Mouse (Mus musculus): ENCODE measurements around the gene Fgfr2. TPM values are rescaled to one million over a fixed set of nuclear protein-coding genes. Genes with fewer than 3 reads are reported as not detected.

The Fgfr2 gene
- polyA plus RNA-seq, 1 experiment from 2014 or later = 33.9 TPM

GRCm38 (mm10) chr7:131817976-131818375, 1305.2 kb downstream of the Fgfr2 start:
- H3K4me3 ChIP-seq = no peak overlapping the region
- no peak overlapping the region for H3K9ac ChIP-seq
- 85% methylated on average over 6 of the region's 6 CpGs for WGBS
- no peaks in the 10 kb centered on the region for H3K36me3 ChIP-seq
- H3K9me3 ChIP-seq = no peaks in the 10 kb centered on the region
- no peak for ATAC-seq (ENCODE audit: low FRiP score)
- peaks cover 11% of the 10 kb centered on the region; the same call in 1 of the 2 replicates for H3K4me1 ChIP-seq (replicated peaks)
- peaks cover 13% of the 10 kb centered on the region; the same call in 1 of the 2 replicates for H3K27me3 ChIP-seq
- H3K4me2 ChIP-seq = no peak overlapping the region
- no peak overlapping the region for H3K27ac ChIP-seq

- no peaks in the 10 kb centered on the region for H3K36me3 ChIP-seq
- peaks cover 11% of the 10 kb centered on the region; the same call in 1 of the 2 replicates for H3K4me1 ChIP-seq (replicated peaks)
- no peak overlapping the region for H3K4me2 ChIP-seq
- WGBS = 67% methylated on average over 2 of the region's 2 CpGs
- peaks cover 13% of the 10 kb centered on the region; the same call in 1 of the 2 replicates for H3K27me3 ChIP-seq
- ATAC-seq (ENCODE audit: low FRiP score) = no peak
- H3K4me3 ChIP-seq = no peak overlapping the region
- no peak overlapping the region for H3K27ac ChIP-seq
- no peaks in the 10 kb centered on the region for H3K9me3 ChIP-seq
- no peak overlapping the region for H3K9ac ChIP-seq
These were observed 1306.5 kb downstream of the Fgfr2 start for GRCm38 (mm10) chr7:131816641-131817040.

GRCm38 (mm10) chr7:131812116-131812515, 1311.0 kb downstream of the Fgfr2 start:
- no peak for ATAC-seq (ENCODE audit: low FRiP score)
- H3K27ac ChIP-seq = no peak overlapping the region
- H3K9ac ChIP-seq = no peak overlapping the region
- H3K27me3 ChIP-seq = peaks cover 40% of the 10 kb centered on the region
- H3K4me3 ChIP-seq = no peak overlapping the region
- H3K9me3 ChIP-seq = no peaks in the 10 kb centered on the region
- WGBS = 87% methylated on average over 6 of the region's 6 CpGs
- H3K4me1 ChIP-seq (replicated peaks) = 0 out of 2 replicates have a peak, but pooled peaks cover 5% of the 10 kb centered on the region
- no peaks in the 10 kb centered on the region for H3K36me3 ChIP-seq
- H3K4me2 ChIP-seq = no peak overlapping the region

- ATAC-seq (ENCODE audit: low FRiP score) = no peak
- peaks cover 42% of the 10 kb centered on the region for H3K27me3 ChIP-seq
- WGBS = 72% methylated on average over 4 of the region's 4 CpGs
These were observed 1312.2 kb downstream of the Fgfr2 start for GRCm38 (mm10) chr7:131810916-131811315.

GRCm38 (mm10) chr7:131809584-131810181, 1313.5 kb downstream of the Fgfr2 start:
- Histone ChIP-seq H3K4me2 (no peak overlapping the region), H3K9ac (no peak overlapping the region), H3K9me3 (no peaks in the 10 kb centered on the region), H3K4me1 (replicated peaks) (peaks cover 5% of the 10 kb centered on the region; the same call in 1 of the 2 replicates), H3K27me3 (peaks cover 45% of the 10 kb centered on the region), H3K27ac (no peak overlapping the region), H3K36me3 (no peaks in the 10 kb centered on the region), H3K4me3 (no peak overlapping the region)
- ATAC-seq (ENCODE audit: low FRiP score) = no peak
- WGBS = 39% methylated on average over 5 of the region's 5 CpGs

More at GRCm38 (mm10) chr7:131810916-131811315, 1312.2 kb downstream of the Fgfr2 start:
- no peak overlapping the region for H3K4me2 ChIP-seq
- H3K27ac ChIP-seq = no peak overlapping the region
- no peaks in the 10 kb centered on the region for H3K9me3 ChIP-seq
- H3K4me3 ChIP-seq = no peak overlapping the region
- H3K4me1 ChIP-seq (replicated peaks) = 0 out of 2 replicates have a peak, but pooled peaks cover 3% of the 10 kb centered on the region
- no peak overlapping the region for H3K9ac ChIP-seq
- no peaks in the 10 kb centered on the region for H3K36me3 ChIP-seq

GRCm38 (mm10) chr7:131807257-131807656, 1315.9 kb downstream of the Fgfr2 start:
- Histone ChIP-seq H3K4me3 (no peak overlapping the region), H3K4me1 (replicated peaks) (peaks cover 5% of the 10 kb centered on the region; the same call in 1 of the 2 replicates), H3K36me3 (no peaks in the 10 kb centered on the region), H3K9me3 (no peaks in the 10 kb centered on the region), H3K27ac (no peak overlapping the region), H3K4me2 (no peak overlapping the region), H3K27me3 (peaks cover 53% of the 10 kb centered on the region), H3K9ac (no peak overlapping the region)
- 61% methylated on average over 2 of the region's 2 CpGs for WGBS
- ATAC-seq (ENCODE audit: low FRiP score) = no peak

- peaks cover 56% of the 10 kb centered on the region for H3K27me3 ChIP-seq
- no peaks in the 10 kb centered on the region for H3K36me3 ChIP-seq
- WGBS = 20% methylated on average over 9 of the region's 9 CpGs
These were observed 1317.5 kb downstream of the Fgfr2 start for GRCm38 (mm10) chr7:131805525-131806202.

GRCm38 (mm10) chr7:131800416-131801045, 1322.6 kb downstream of the Fgfr2 start:
- no peak for ATAC-seq (ENCODE audit: low FRiP score)

More at GRCm38 (mm10) chr7:131805525-131806202, 1317.5 kb downstream of the Fgfr2 start:
- Histone ChIP-seq H3K4me1 (replicated peaks) (peaks cover 19% of the 10 kb centered on the region), H3K9me3 (no peaks in the 10 kb centered on the region), H3K4me2 (no peak overlapping the region), H3K27ac (no peak overlapping the region), H3K9ac (no peak overlapping the region), H3K4me3 (no peak overlapping the region)
- ATAC-seq (ENCODE audit: low FRiP score) = no peak

GRCm38 (mm10) chr7:131797161-131797560, 1326.0 kb downstream of the Fgfr2 start:
- Histone ChIP-seq H3K9me3 (no peaks in the 10 kb centered on the region), H3K36me3 (no peaks in the 10 kb centered on the region), H3K4me1 (replicated peaks) (peaks cover 21% of the 10 kb centered on the region), H3K4me3 (no peak overlapping the region), H3K27ac (no peak overlapping the region), H3K27me3 (peaks cover 13% of the 10 kb centered on the region; the same call in 1 of the 2 replicates), H3K4me2 (no peak overlapping the region), H3K9ac (no peak overlapping the region)
- 49% methylated on average over 6 of the region's 6 CpGs for WGBS
- no peak for ATAC-seq (ENCODE audit: low FRiP score)

More at GRCm38 (mm10) chr7:131800416-131801045, 1322.6 kb downstream of the Fgfr2 start:
- peak overlapping the region; percentile 35; the same call in 1 of the 2 replicates for H3K27ac ChIP-seq
- peak overlapping the region; percentile 6; the same call in 1 of the 2 replicates for H3K9ac ChIP-seq
- H3K4me1 ChIP-seq (replicated peaks) = peaks cover 20% of the 10 kb centered on the region
- no peak overlapping the region for H3K4me3 ChIP-seq
- 54% methylated on average over 6 of the region's 6 CpGs for WGBS
- H3K36me3 ChIP-seq = no peaks in the 10 kb centered on the region
- H3K27me3 ChIP-seq = peaks cover 28% of the 10 kb centered on the region
- H3K4me2 ChIP-seq = no peak overlapping the region
- H3K9me3 ChIP-seq = no peaks in the 10 kb centered on the region

GRCm38 (mm10) chr7:131788595-131789206, 1334.4 kb downstream of the Fgfr2 start:
- Histone ChIP-seq H3K27ac (no peak overlapping the region), H3K4me3 (no peak overlapping the region), H3K27me3 (peaks cover 30% of the 10 kb centered on the region), H3K4me2 (peak overlapping the region; percentile 35), H3K9ac (no peak overlapping the region), H3K4me1 (replicated peaks) (peaks cover 40% of the 10 kb centered on the region), H3K9me3 (no peaks in the 10 kb centered on the region), H3K36me3 (no peaks in the 10 kb centered on the region)
- WGBS = 22% methylated on average over 10 of the region's 10 CpGs
- ATAC-seq (ENCODE audit: low FRiP score) = no peak

GRCm38 (mm10) chr7:131785721-131786120, 1337.4 kb downstream of the Fgfr2 start:
- Histone ChIP-seq H3K27ac (no peak overlapping the region), H3K4me1 (replicated peaks) (peaks cover 37% of the 10 kb centered on the region), H3K9me3 (no peaks in the 10 kb centered on the region), H3K9ac (no peak overlapping the region), H3K27me3 (peaks cover 38% of the 10 kb centered on the region), H3K36me3 (no peaks in the 10 kb centered on the region), H3K4me3 (no peak overlapping the region), H3K4me2 (no peak overlapping the region)
- ATAC-seq (ENCODE audit: low FRiP score) = no peak
- WGBS = 89% methylated on average over 3 of the region's 3 CpGs
